Mouse (Mus musculus): Measurements from ENCODE around the gene Duxbl3.
"Not testable (repeated sequence)": the region's sequence is repeated elsewhere in the genome, so short reads cannot be mapped to it uniquely, and the experiment has no call there.

Duxbl3 gene

GRCm38 (mm10) chr14:26257756-26258617 lies at the start of gene Duxbl3:
TSS of gene Duxbl3 (plus strand) at chr14:26257962.
- DNase-seq (ENCODE audit: low spot score) = not testable (repeated sequence)

- not testable (repeated sequence) for DNase-seq (ENCODE audit: low spot score)
These were observed 41.3 kb upstream of the Duxbl3 start for GRCm38 (mm10) chr14:26216233-26217000.

GRCm38 (mm10) chr14:26237183-26237582 lies 20.6 kb upstream of the Duxbl3 start:
- DNase-seq (ENCODE audit: low spot score) = not testable (repeated sequence)

GRCm38 (mm10) chr14:26258729-26259128 lies 967 bp downstream of the Duxbl3 start:
- DNase-seq (ENCODE audit: low spot score) = not testable (repeated sequence)

GRCm38 (mm10) chr14:26286737-26287136 lies 29.0 kb downstream of the Duxbl3 start:
- DNase-seq (ENCODE audit: low spot score) = not testable (repeated sequence)

- DNase-seq (ENCODE audit: low spot score) = no peak
These were observed 36.1 kb downstream of the Duxbl3 start for GRCm38 (mm10) chr14:26293859-26294258.

- DNase-seq (ENCODE audit: low spot score) = no peak
These were observed 39.3 kb downstream of the Duxbl3 start for GRCm38 (mm10) chr14:26297055-26297454.

- DNase-seq (ENCODE audit: low spot score) = no peak
These were observed 39.7 kb downstream of the Duxbl3 start for GRCm38 (mm10) chr14:26297484-26297883.

GRCm38 (mm10) chr14:26303111-26303510 lies 45.3 kb downstream of the Duxbl3 start:
- DNase-seq (ENCODE audit: low spot score) = peak; percentile 14

GRCm38 (mm10) chr14:26306032-26306431 lies 48.3 kb downstream of the Duxbl3 start:
- no peak for DNase-seq (ENCODE audit: low spot score)

GRCm38 (mm10) chr14:26308813-26309212 lies 51.1 kb downstream of the Duxbl3 start:
- no peak for DNase-seq (ENCODE audit: low spot score)

- no peak for DNase-seq (ENCODE audit: low spot score)
These were observed 51.7 kb downstream of the Duxbl3 start for GRCm38 (mm10) chr14:26309511-26309910.

- DNase-seq (ENCODE audit: low spot score) = no peak
These were observed 58.5 kb downstream of the Duxbl3 start for GRCm38 (mm10) chr14:26316246-26316730.
